Mouse (Mus musculus) hindbrain, embryonic 14.5 days (tissue): ENCODE data around the gene Pdzd2. TPM values are rescaled to one million over a fixed set of nuclear protein-coding genes. Genes with fewer than 3 reads are reported as not detected.

Experiments
- ATAC-seq: fragments of 200-750 bp; cut with Nextera tagmentation; 2 replicates; pipeline ENCODE4 v1.8.0; 2017; ENCODE audit warnings: moderate number of reproducible peaks, mild to moderate bottlenecking, moderate TSS enrichment, moderate library complexity; ENCODE audit not compliant: low FRiP score
- DNase-seq: peaks from one replicate; pipeline ENCODE4 v3.0.0-alpha.2; 2015; ENCODE audit warnings: low spot score
- H3K27ac ChIP-seq: fragments of 300-500 bp; sonication (generic); 2 replicates; pipeline ENCODE4 v1.5.1; 2014; ENCODE audit warnings: mild to moderate bottlenecking, moderate library complexity
- H3K27me3 ChIP-seq: fragments of 300-500 bp; sonication (generic); 2 replicates; pipeline ENCODE4 v1.6.1; 2014; ENCODE audit warnings: mild to moderate bottlenecking, low read length, mixed read lengths; ENCODE audit not compliant: control insufficient read depth, insufficient read depth
- H3K36me3 ChIP-seq: fragments of 300-500 bp; sonication (generic); replicated peaks from 2 replicates; pipeline ENCODE4 v1.6.1; 2014; ENCODE audit not compliant: control insufficient read depth, insufficient read depth
- H3K4me1 ChIP-seq: fragments of 300-500 bp; sonication (generic); replicated peaks from 2 replicates; pipeline ENCODE4 v1.6.1; 2014; ENCODE audit warnings: antibody characterized with exemption, low read length, mixed read lengths; ENCODE audit not compliant: control insufficient read depth, insufficient read depth
- H3K4me2 ChIP-seq: fragments of 300-500 bp; sonication (generic); replicated peaks from 2 replicates; pipeline ENCODE4 v1.6.1; 2014; ENCODE audit warnings: mild to moderate bottlenecking, moderate library complexity
- H3K4me3 ChIP-seq: fragments of 300-500 bp; sonication (generic); replicated peaks from 2 replicates; pipeline ENCODE4 v1.5.1; 2014; ENCODE audit warnings: mild to moderate bottlenecking, low read length
- H3K9ac ChIP-seq: fragments of 300-500 bp; sonication (generic); 2 replicates; pipeline ENCODE4 v1.6.1; 2014
- H3K9me3 ChIP-seq: fragments of 300-500 bp; sonication (generic); 2 replicates; pipeline ENCODE4 v1.6.1; 2016; ENCODE audit warnings: low read length; ENCODE audit not compliant: control insufficient read depth
- whole genome bisulfite sequencing: fragments of 180-500 bp; shearing (Covaris S2); extraction: QIAGEN DNeasy Blood & Tissue Kit; methylation state at CpG from one replicate; pipeline ENCODE4 v1.1.7; 2014; 5-methylcytosine and 5-hydroxymethylcytosine counted together
- polyA plus RNA-seq: library from polyadenylated mRNA; unstranded; fragments of >200 nt; fragmentation: Nextera tagmentation; extraction: Ambion mirVana; gene quantifications from 2 replicates; pipeline ENCODE4 v1.2.1, GENCODE M21; 2014

The Pdzd2 gene
- polyA plus RNA-seq, 1 experiment from 2014 or later: 15.5 TPM

DNA sequence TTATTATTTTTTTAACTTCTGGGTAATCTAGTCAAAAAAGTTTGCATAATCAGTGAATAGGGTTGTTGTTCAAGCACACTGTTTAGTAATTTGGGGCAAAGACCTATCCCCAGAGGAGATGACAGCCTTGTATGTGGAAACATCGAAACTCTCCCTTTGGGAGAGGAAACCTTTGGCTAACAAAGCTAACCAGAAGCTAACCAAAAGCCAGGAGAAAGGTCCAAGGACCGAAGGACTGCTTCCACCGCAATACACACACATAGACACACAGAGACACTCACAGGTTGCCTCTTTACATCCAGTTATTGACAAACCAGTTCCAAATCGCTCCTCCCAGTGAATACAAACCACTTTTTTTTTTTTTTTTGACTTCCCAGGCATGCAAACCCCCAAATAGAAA, 191.0 kb downstream of the Pdzd2 start:
- peak overlapping the region; percentile 42 for H3K4me3 ChIP-seq
- H3K36me3 ChIP-seq: no peaks in the 10 kb centered on the region
- 0 out of 2 replicates have a peak, but pooled peaks cover 8% of the 10 kb centered on the region for H3K27me3 ChIP-seq
- no peak for DNase-seq
- peak overlapping the region; percentile 98 for H3K4me2 ChIP-seq
- peaks cover 29% of the 10 kb centered on the region for H3K4me1 ChIP-seq
- peak overlapping the region; percentile 65 for H3K9ac ChIP-seq
- 35% methylated on average over 4 of the region's 4 CpGs for WGBS
- no peaks in the 10 kb centered on the region for H3K9me3 ChIP-seq
- no peak overlapping the region for H3K27ac ChIP-seq
- ATAC-seq: no peak

DNA sequence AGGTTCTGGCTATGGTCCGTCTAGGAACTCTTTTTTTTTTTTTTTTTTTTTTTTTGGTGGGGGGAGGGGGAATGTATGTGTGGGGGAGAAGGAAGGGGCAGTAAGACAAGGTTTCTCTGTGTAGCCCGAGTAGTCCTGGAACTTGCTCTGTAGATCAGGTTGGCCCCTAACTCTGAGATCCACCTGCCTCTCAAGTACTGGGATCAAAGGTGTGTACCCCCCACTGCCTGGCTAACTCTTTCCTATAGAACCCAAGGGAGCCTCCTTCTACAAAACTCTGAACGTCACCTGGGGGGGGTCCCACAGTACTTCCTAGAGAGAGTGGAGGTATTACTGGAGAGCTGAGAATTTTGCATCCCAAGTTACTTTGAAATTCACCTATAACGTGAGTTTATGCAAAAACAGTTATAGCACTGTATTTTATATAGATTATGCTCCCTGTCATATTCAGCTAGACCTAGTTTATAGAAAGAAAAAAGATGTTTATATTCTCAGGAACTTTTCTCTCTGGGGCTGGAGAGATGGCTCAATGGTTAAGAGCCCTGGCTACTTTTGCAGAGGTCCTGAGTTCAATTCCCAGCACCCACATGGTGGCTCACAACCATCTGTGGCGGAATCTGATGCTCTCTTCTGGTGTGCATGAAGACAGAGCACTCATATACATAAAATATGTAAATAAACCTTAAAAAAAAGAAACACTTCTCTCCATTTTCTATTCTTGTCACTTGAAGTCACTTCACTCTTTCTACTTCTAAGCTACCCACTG, 191.9 kb downstream of the Pdzd2 start:
- Histone ChIP-seq H3K27me3 (0 out of 2 replicates have a peak, but pooled peaks cover 8% of the 10 kb centered on the region), H3K4me3 (no peak overlapping the region), H3K27ac (no peak overlapping the region), H3K9ac (no peak overlapping the region), H3K36me3 (no peaks in the 10 kb centered on the region), H3K4me2 (no peak overlapping the region), H3K4me1 (peaks cover 29% of the 10 kb centered on the region), H3K9me3 (no peaks in the 10 kb centered on the region)
- WGBS: 82% methylated on average over 5 of the region's 5 CpGs
- ATAC-seq: no peak
- DNase-seq: no peak

DNA sequence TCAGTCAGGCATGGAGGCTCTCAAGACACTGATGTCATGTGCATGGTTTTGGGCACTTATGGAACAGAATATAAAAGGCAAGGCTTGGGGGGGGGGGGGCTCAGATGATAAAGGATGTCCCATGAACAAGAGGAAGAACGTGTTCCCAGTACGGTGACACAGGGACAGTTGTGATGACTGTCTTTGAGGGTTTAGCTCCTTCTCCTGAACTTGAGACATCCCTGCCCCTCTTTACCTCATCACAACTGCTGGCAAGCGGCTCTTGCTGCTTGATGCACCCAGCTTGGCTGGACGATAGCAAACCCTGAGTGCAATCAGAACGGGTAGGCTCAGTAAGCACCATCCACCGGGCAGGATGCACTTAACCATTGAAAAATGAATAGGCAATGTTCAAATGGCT, 192.9 kb downstream of the Pdzd2 start:
- H3K4me2 ChIP-seq: no peak overlapping the region
- 89% methylated on average over 6 of the region's 6 CpGs for WGBS
- H3K9ac ChIP-seq: no peak overlapping the region
- no peak overlapping the region for H3K4me3 ChIP-seq
- H3K4me1 ChIP-seq: peaks cover 29% of the 10 kb centered on the region
- H3K27me3 ChIP-seq: 0 out of 2 replicates have a peak, but pooled peaks cover 8% of the 10 kb centered on the region
- ATAC-seq (no peak), DNase-seq (no peak)
- H3K9me3 ChIP-seq: no peaks in the 10 kb centered on the region
- no peak overlapping the region for H3K27ac ChIP-seq
- H3K36me3 ChIP-seq: no peaks in the 10 kb centered on the region

DNA sequence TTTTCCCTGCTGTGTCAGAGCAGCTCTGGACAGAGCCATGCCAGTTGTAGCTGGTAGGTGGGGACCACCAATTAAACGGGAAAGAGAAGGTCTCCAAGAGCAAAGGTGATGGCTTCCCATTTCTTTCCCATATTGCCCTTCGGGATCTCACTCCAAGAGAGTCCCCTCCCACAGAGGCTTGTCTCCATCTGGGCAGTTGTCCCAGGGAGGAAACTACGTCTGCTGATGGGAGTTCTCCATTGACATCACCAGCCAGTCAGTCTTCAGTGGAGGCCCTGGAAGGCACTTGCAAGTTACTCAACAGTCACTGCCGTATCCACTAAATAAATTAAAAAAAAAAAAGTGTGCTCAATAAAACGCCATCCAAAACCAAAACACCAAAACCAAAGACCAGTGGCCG, 194.1 kb downstream of the Pdzd2 start:
- H3K27ac ChIP-seq: no peak overlapping the region
- H3K27me3 ChIP-seq: 0 out of 2 replicates have a peak, but pooled peaks cover 8% of the 10 kb centered on the region
- 77% methylated on average over 6 of the region's 6 CpGs for WGBS
- H3K4me2 ChIP-seq: no peak overlapping the region
- H3K36me3 ChIP-seq: no peaks in the 10 kb centered on the region
- no peak overlapping the region for H3K4me3 ChIP-seq
- no peak for DNase-seq
- H3K9ac ChIP-seq: no peak overlapping the region
- H3K4me1 ChIP-seq: peaks cover 29% of the 10 kb centered on the region
- H3K9me3 ChIP-seq: no peaks in the 10 kb centered on the region
- no peak for ATAC-seq

DNA sequence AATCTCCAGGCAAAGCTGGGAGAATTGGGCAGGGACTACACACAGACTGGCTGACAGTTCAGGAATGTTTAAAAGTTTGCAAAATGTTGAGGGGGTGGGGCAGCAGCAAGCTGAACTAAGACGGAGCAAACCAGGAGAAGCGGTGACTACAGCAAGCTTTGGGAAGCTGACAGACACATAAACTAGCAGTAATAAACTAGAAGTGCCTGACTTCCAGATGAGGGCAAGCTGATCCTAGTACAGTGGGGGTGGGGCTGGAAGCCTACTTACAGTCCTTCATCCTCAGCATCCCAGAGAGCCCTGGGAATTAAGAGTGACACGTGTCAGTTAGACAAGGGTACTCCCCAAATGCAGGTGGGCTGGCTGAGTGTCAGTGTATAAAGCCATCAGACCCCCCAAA, 194.5 kb downstream of the Pdzd2 start:
- Histone ChIP-seq H3K27ac (no peak overlapping the region), H3K9ac (no peak overlapping the region), H3K36me3 (no peaks in the 10 kb centered on the region), H3K4me2 (no peak overlapping the region), H3K9me3 (no peaks in the 10 kb centered on the region), H3K4me1 (peaks cover 26% of the 10 kb centered on the region), H3K4me3 (no peak overlapping the region), H3K27me3 (0 out of 2 replicates have a peak, but pooled peaks cover 8% of the 10 kb centered on the region)
- no peak for DNase-seq
- 70% methylated on average over 3 of the region's 3 CpGs for WGBS
- ATAC-seq: no peak

DNA sequence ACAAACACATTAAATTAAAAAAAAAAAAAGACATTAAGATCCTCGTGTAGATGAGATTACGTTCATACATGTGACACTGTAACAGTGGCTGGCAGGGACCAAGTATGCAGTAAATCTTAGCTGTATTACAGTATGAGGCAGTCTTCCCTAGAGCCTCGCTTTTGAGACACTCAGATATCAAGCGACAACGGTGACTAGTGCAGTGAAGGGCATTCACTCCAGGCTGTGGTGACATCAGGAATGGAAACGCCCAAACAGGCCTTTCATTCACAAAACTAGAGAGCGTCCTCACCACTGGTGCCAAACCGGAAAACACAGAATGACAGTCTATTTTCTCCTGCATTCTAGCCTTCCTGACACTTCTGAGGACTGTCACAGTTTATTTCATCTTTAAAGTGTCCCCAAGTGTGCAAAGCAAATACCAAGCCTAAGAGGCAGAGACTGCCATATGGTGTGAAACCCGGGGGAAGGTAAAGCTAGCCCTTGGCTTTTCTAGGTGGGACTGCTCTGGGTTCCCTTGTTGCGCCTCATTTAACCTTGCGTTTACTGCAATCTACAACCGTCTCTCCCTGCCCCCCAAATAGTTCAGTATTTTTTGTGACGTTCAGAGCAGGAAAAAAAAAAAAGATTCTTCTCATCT, 195.9 kb downstream of the Pdzd2 start:
- 71% methylated on average over 13 of the region's 13 CpGs for WGBS
- ATAC-seq: no peak
- Histone ChIP-seq H3K9ac (no peak overlapping the region), H3K27ac (no peak overlapping the region), H3K4me1 (peaks cover 13% of the 10 kb centered on the region), H3K36me3 (no peaks in the 10 kb centered on the region), H3K27me3 (no peaks in the 10 kb centered on the region), H3K9me3 (no peaks in the 10 kb centered on the region), H3K4me3 (no peak overlapping the region), H3K4me2 (no peak overlapping the region)
- no peak for DNase-seq

DNA sequence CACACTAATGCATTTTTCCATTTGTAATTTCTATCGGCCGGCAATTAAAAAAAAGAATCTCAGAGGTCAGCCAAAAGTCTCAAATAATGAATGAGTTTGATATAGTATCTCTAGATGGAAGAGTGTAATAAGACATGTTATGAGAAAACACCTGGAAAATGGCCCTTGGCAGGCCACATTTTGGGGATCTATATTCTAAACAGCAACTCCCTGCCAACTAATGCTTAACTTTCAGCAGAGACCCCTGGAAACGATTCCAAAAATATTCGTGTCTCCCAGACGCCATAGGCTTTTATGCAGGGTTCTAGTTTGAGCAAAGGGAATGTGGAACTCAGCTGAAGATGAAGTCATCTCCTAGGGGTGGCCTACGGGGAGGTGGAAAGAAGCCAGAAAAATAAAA, 197.4 kb downstream of the Pdzd2 start:
- Histone ChIP-seq H3K9ac (no peak overlapping the region), H3K9me3 (no peaks in the 10 kb centered on the region), H3K27me3 (no peaks in the 10 kb centered on the region), H3K4me2 (no peak overlapping the region), H3K36me3 (no peaks in the 10 kb centered on the region), H3K4me1 (peaks cover 10% of the 10 kb centered on the region; the same call in 1 of the 2 replicates), H3K4me3 (no peak overlapping the region), H3K27ac (no peak overlapping the region)
- DNase-seq: no peak
- WGBS: 90% methylated on average over 6 of the region's 6 CpGs
- no peak for ATAC-seq

DNA sequence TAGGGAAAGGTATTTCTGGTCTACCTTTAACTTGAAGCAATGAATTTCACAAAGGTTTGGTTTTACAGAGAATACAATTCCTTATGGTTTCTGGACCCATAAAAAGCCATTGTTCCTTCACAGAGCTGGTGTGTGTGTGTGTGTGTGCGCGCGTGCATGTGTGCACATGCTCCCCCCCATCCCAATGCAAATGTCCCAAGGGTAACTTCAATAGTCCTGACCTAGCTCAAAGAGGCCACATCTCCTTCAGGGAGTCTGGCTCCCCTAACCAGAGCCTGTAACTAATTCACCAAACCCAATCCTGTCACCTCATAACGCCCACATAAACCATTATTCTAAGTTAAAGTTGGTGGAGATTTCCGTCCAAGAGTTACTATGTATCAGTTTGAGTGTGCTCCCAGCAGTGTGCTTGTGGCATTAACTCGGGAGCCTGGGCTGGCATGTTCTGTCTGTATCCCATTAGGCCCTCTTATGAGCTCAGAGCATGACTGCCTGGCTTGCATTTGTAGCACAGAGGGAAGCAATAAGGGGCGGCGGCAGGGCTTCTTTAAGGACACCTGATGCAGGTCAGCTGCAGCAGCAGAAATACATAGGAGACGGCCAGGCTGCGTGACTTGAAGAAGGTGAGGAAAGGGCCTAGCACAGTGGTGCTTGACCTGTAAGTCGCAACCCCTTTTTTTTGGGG, 200.0 kb downstream of the Pdzd2 start:
- Histone ChIP-seq H3K4me3 (no peak overlapping the region), H3K9me3 (no peaks in the 10 kb centered on the region), H3K27me3 (no peaks in the 10 kb centered on the region), H3K36me3 (no peaks in the 10 kb centered on the region), H3K9ac (no peak overlapping the region), H3K27ac (no peak overlapping the region), H3K4me2 (no peak overlapping the region), H3K4me1 (peaks cover 10% of the 10 kb centered on the region; the same call in 1 of the 2 replicates)
- DNase-seq (no peak), ATAC-seq (no peak)
- WGBS: 92% methylated on average over 11 of the region's 11 CpGs

DNA sequence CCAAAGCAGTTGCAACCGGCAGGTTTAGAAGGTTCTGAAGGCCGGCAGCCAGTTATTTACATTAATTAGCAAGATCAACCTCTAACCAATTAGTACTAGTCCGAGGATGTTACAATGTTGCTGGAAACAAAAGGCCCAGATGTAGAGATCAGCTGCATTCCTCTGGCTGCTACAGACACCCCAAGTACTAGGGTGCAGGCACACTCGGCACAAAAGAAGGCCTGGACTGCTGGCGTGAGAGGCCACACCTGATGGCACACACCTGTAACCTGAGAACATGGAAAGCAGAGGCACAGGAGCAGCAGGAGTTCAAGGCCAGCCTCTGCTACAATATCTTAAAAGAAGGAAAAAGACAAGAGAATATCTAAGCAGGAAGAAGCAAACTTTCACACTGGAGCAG, 206.5 kb downstream of the Pdzd2 start:
- H3K9ac ChIP-seq: no peak overlapping the region
- WGBS: 88% methylated on average over 5 of the region's 5 CpGs
- H3K9me3 ChIP-seq: no peaks in the 10 kb centered on the region
- H3K27me3 ChIP-seq: no peaks in the 10 kb centered on the region
- DNase-seq (no peak), ATAC-seq (no peak)
- no peak overlapping the region for H3K4me3 ChIP-seq
- no peak overlapping the region for H3K4me2 ChIP-seq
- no peaks in the 10 kb centered on the region for H3K4me1 ChIP-seq
- no peak overlapping the region for H3K27ac ChIP-seq
- H3K36me3 ChIP-seq: no peaks in the 10 kb centered on the region
